Mouse (Mus musculus) CH12.LX (cell line): ENCODE measurements around the gene Ptpn4.

Source experiments
- BHLHE40 ChIP-seq: IDR thresholded peaks from 2 replicates; pipeline ENCODE4 v1.6.1; 2011; ENCODE audit warnings: mild to moderate bottlenecking, low read depth, low read length, improper control_type of control experiment
- CTCF ChIP-seq, 2 experiments: IDR thresholded peaks in 1 of 2; conservative IDR thresholded peaks in 1 of 2; 2 replicates each; pipeline ENCODE4 v1.5.1; 2011 to 2012; ENCODE audit warnings: low read depth in 2 of 2, low read length in 2 of 2, improper control_type of control experiment in 1 of 2, inconsistent platforms in 1 of 2, mild to moderate bottlenecking in 1 of 2, moderate library complexity in 1 of 2
- EP300 ChIP-seq: IDR thresholded peaks from 2 replicates; pipeline ENCODE4 v1.6.1; 2011; ENCODE audit warnings: low read length, improper control_type of control experiment
- MEF2A ChIP-seq: IDR thresholded peaks from 2 replicates; pipeline ENCODE4 v1.6.1; 2014; ENCODE audit warnings: low read depth, mild to moderate bottlenecking, inconsistent platforms, low read length, improper control_type of control experiment, borderline replicate concordance
- MXI1 ChIP-seq: IDR thresholded peaks from 2 replicates; pipeline ENCODE4 v1.6.1; 2011; ENCODE audit warnings: mild to moderate bottlenecking, low read depth, low read length, improper control_type of control experiment
- MYC ChIP-seq: IDR thresholded peaks from 2 replicates; pipeline ENCODE4 v1.6.1; 2011; ENCODE audit warnings: low read depth, mild to moderate bottlenecking, improper control_type of control experiment, low read length
- SMC3 ChIP-seq: IDR thresholded peaks from 2 replicates; pipeline ENCODE4 v1.6.1; 2011; ENCODE audit warnings: low read depth, low read length, improper control_type of control experiment

GRCm38 (mm10) chr1:119641090-119641812, 196.2 kb downstream of the Ptpn4 start:
- no peak for TF ChIP-seq MEF2A
- TF ChIP-seq BHLHE40 = no peak
- no peak for TF ChIP-seq CTCF (conservative IDR thresholded peaks at IDR 0.05 in 1 of 2, IDR thresholded peaks at IDR 0.05 in 1 of 2; ENCODE audit: low read depth in 2 of 2, low read length in 2 of 2)
- no peak for TF ChIP-seq EP300
- no peak for TF ChIP-seq MXI1
- no peak for TF ChIP-seq SMC3
- no peak for TF ChIP-seq MYC
